ENCODE assay signal across 18 mouse cellular contexts in genomic region chr12:116600054-116600453, GRCm38 (mm10).
DNase-seq lines count a peak whose midpoint lies in the region; ATAC-seq lines count a peak whose summit lies in the region.
"Had no signal": no experiment of that assay in that cellular context is flagged by ENCODE, and none has a peak within 500 bp of the region (broad histone marks: within the 10 kb centered on the region; RNA-seq: fewer than 3 reads in every experiment).

No protein-coding gene starts in this region.

- H3K9me3 ChIP-seq in neural tube, embryonic 11.5 days (ENCODE audit: control insufficient read depth, low read length): no peaks in the 10 kb centered on the region
- H3K9me3 ChIP-seq in hindbrain, embryonic 14.5 days (ENCODE audit: control insufficient read depth, low read length): no peaks in the 10 kb centered on the region
- H3K9me3 ChIP-seq in midbrain, embryonic 15.5 days: no peaks in the 10 kb centered on the region
- H3K9me3 ChIP-seq in embryonic facial prominence, embryonic 10.5 days: no peaks in the 10 kb centered on the region
- H3K9me3 ChIP-seq: heart, embryonic 13.5 days; limb, embryonic 13.5 days; liver, embryonic 15.5 days had no signal

- H3K27me3 ChIP-seq in neural tube, embryonic 11.5 days (ENCODE audit: control insufficient read depth, insufficient read depth, low read length): no peaks in the 10 kb centered on the region
- H3K27me3 ChIP-seq in hindbrain, embryonic 14.5 days (ENCODE audit: control insufficient read depth, insufficient read depth, low read length): no peaks in the 10 kb centered on the region
- no peaks in the 10 kb centered on the region for H3K27me3 ChIP-seq in midbrain, embryonic 15.5 days (replicated peaks)
- H3K27me3 ChIP-seq in embryonic facial prominence, embryonic 10.5 days (replicated peaks; ENCODE audit: low read depth, poor library complexity, severe bottlenecking): no peaks in the 10 kb centered on the region
- H3K27me3 ChIP-seq: heart, embryonic 13.5 days; limb, embryonic 13.5 days; liver, embryonic 15.5 days; Patski had no signal

- no peak overlapping the region for H3K9ac ChIP-seq in neural tube, embryonic 11.5 days (ENCODE audit: low read length)
- no peak overlapping the region for H3K9ac ChIP-seq in hindbrain, embryonic 14.5 days
- no peak overlapping the region for H3K9ac ChIP-seq in midbrain, embryonic 15.5 days
- H3K9ac ChIP-seq: heart, embryonic 13.5 days; limb, embryonic 13.5 days; liver, embryonic 15.5 days had no signal

- no peaks in the 10 kb centered on the region; the same call in 1 of the 2 replicates for H3K4me1 ChIP-seq in neural tube, embryonic 11.5 days (ENCODE audit: control insufficient read depth, insufficient read depth, low read length)
- peaks cover 36% of the 10 kb centered on the region for H3K4me1 ChIP-seq in hindbrain, embryonic 14.5 days (replicated peaks; ENCODE audit: control insufficient read depth, insufficient read depth, low read length)
- peaks cover 37% of the 10 kb centered on the region for H3K4me1 ChIP-seq in midbrain, embryonic 15.5 days
- peaks cover 4% of the 10 kb centered on the region; the same call in 1 of the 2 replicates for H3K4me1 ChIP-seq in embryonic facial prominence, embryonic 10.5 days
- H3K4me1 ChIP-seq: liver, embryonic 15.5 days had no signal

- no peak overlapping the region for H3K27ac ChIP-seq in neural tube, embryonic 11.5 days (ENCODE audit: low read depth, low read length)
- H3K27ac ChIP-seq in hindbrain, embryonic 14.5 days: peak overlapping the region; percentile 90
- peak overlapping the region; percentile 82 for H3K27ac ChIP-seq in midbrain, embryonic 15.5 days
- H3K27ac ChIP-seq in embryonic facial prominence, embryonic 10.5 days (replicated peaks): no peak overlapping the region
- H3K27ac ChIP-seq: heart, embryonic 13.5 days; limb, embryonic 13.5 days; liver, embryonic 15.5 days had no signal

- ATAC-seq in neural tube, embryonic 11.5 days (ENCODE audit: insufficient read depth, low FRiP score, low TSS enrichment): peak; percentile 40; the same call in 1 of the 2 replicates
- peak; percentile 31 for ATAC-seq in hindbrain, embryonic 14.5 days (ENCODE audit: low FRiP score)
- ATAC-seq in midbrain, embryonic 15.5 days (replicated peaks): peak; percentile 70
- ATAC-seq: Patski had no signal

- 56% methylated on average over 6 of the region's 6 CpGs for WGBS in neural tube, embryonic 11.5 days
- WGBS in hindbrain, embryonic 14.5 days: 28% methylated on average over 6 of the region's 6 CpGs
- 30% methylated on average over 6 of the region's 6 CpGs for WGBS in midbrain, embryonic 15.5 days
- 80% methylated on average over 6 of the region's 6 CpGs for WGBS in embryonic facial prominence, embryonic 10.5 days

- no peak overlapping the region for H3K4me2 ChIP-seq in neural tube, embryonic 11.5 days (ENCODE audit: low read depth)
- no peak overlapping the region for H3K4me2 ChIP-seq in hindbrain, embryonic 14.5 days (replicated peaks)
- 0 out of 2 replicates have a peak overlapping the region, but pooled peaks have one; percentile 24 for H3K4me2 ChIP-seq in midbrain, embryonic 15.5 days
- H3K4me2 ChIP-seq: heart, embryonic 13.5 days; limb, embryonic 13.5 days; liver, embryonic 15.5 days had no signal

- no peak overlapping the region for H3K4me3 ChIP-seq in neural tube, embryonic 11.5 days (ENCODE audit: low read depth, low read length)
- H3K4me3 ChIP-seq in hindbrain, embryonic 14.5 days (replicated peaks; ENCODE audit: low read length): no peak overlapping the region
- no peak overlapping the region for H3K4me3 ChIP-seq in midbrain, embryonic 15.5 days
- no peak overlapping the region for H3K4me3 ChIP-seq in embryonic facial prominence, embryonic 10.5 days
- H3K4me3 ChIP-seq: heart, embryonic 13.5 days; limb, embryonic 13.5 days; liver, embryonic 15.5 days had no signal

- no peaks in the 10 kb centered on the region for H3K36me3 ChIP-seq in neural tube, embryonic 11.5 days (ENCODE audit: control insufficient read depth, insufficient read depth, low read length)
- H3K36me3 ChIP-seq in hindbrain, embryonic 14.5 days (replicated peaks; ENCODE audit: control insufficient read depth, insufficient read depth): no peaks in the 10 kb centered on the region
- no peaks in the 10 kb centered on the region for H3K36me3 ChIP-seq in midbrain, embryonic 15.5 days (replicated peaks)
- no peaks in the 10 kb centered on the region for H3K36me3 ChIP-seq in embryonic facial prominence, embryonic 10.5 days (replicated peaks)
- H3K36me3 ChIP-seq: heart, embryonic 13.5 days; limb, embryonic 13.5 days; liver, embryonic 15.5 days had no signal

- no peak for DNase-seq in neural tube, embryonic 11.5 days (ENCODE audit: low spot score)
- DNase-seq in neural tube, embryonic 10.5 days (ENCODE audit: extremely low spot score, low spot score): no peak
- DNase-seq in hindbrain, embryonic 14.5 days (ENCODE audit: low spot score): peak; percentile 50
- DNase-seq in right cerebral cortex, adult 18-20 months: no peak
- DNase-seq in kidney, postnatal 36 days: no peak
- DNase-seq in layer of hippocampus, postnatal 14 days (ENCODE audit: low spot score in 2 of 2): no peak
- no peak for DNase-seq in embryonic facial prominence, embryonic 10.5 days (ENCODE audit: low spot score)
- DNase-seq: B cell, adult 2 months; cerebellum, adult 11-12 months; gastrocnemius, postnatal 14 days; kidney, adult 2 months; kidney, postnatal 25 days; lung, postnatal 14 days had no signal

Comparison
In these comparisons a context has a peak if more than half of its experiments do, and no peak if none do; other contexts are left out.
1. H3K27ac ChIP-seq: peak in hindbrain, embryonic 14.5 days (single experiment) and midbrain, embryonic 15.5 days (single experiment); none in neural tube, embryonic 11.5 days (single experiment) and embryonic facial prominence, embryonic 10.5 days (single experiment).
2. Peak in every context shown above with its lines, with median percentiles within 50 percentile points of each other: ATAC-seq.